Mouse (Mus musculus) spleen, adult 2 months (tissue): ENCODE measurements at regions not wholly inside any gene's neighbourhood (a gene's known extent, or its start where the extent isn't known, plus 50 kb on each side); places are given as distances from the start of the nearest gene placed in this dataset.

Experiments
- CTCF ChIP-seq: fragments of 200-500 bp; IDR thresholded peaks from 2 replicates; pipeline ENCODE4 v1.5.1; 2011; ENCODE audit warnings: mild to moderate bottlenecking, inconsistent platforms; ENCODE audit not compliant: insufficient read depth, insufficient read length, insufficient replicate concordance; ENCODE audit errors: extremely low read depth
- POLR2A ChIP-seq: fragments of 200-500 bp; IDR thresholded peaks from 2 replicates; pipeline ENCODE4 v1.6.1; 2011; ENCODE audit warnings: low read depth, low read length, inconsistent platforms

GRCm38 (mm10) chr11:112938035-112938434, 156.0 kb downstream of the Sox9 start:
- TF ChIP-seq CTCF (no peak), POLR2A (no peak)
